Mouse (Mus musculus): ENCODE measurements around the gene Stip1. TPM values are rescaled to one million over a fixed set of nuclear protein-coding genes. Genes with fewer than 3 reads are reported as not detected.

The Stip1 gene
- total and polyA plus RNA-seq, 2 experiments from 2014 or later, result 94.6 to 98.3 TPM

DNA sequence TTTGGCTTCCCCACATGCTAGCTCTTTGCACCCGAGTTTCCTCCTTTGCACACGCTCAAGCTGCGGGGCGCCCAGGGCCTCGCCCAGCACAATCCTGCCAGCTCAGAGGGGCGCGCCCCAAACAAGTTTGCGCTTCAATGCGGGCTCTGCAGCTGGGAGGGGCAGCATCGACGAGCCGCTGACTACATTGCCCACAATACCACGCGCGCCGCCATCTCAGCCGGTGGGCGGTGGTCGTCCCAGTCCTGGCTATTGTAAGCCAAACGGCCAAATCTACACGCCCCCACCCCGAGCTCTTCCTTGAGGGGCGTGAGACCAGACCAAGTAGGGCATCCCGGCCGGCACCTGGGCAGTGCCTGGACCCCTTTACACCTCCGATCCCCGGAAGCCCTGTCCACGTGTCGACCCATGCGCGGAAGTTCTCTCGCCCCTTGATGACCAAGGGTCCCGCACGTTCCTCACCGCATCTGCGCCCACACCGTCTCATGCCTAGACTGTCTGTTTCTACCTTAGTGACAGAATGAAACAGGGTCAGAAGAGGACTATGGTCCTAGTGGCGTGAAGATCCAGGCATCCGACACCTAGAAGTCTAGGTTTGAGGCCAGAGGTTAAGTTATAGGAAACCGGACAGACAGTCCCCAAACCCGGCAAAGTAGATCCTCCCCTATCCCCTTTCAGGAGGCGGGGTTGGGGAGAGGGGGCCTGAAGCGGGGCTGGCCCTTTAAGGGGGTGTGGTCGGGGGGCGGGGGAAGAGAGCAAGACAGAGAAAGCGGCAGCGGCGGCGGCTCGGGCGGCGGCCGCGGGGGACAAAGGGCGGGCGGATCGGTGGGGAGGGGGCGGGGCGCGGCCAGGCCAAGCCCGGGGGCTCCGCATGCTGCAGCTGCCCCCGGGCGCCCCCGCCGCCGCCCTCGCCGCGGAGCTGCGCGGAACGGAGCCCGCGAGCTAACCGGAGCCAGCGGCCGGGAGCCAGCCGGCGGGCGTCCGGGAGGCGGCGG, 65.3 kb downstream of the Stip1 start, which contains the start of gene Ppp1r14b:
Gene Ppp1r14b, plus strand, starts transcription at position 758 of the 995 bp plus-strand sequence.
- no peaks in the 10 kb centered on the region for H3K27me3 ChIP-seq (ENCODE audit: control insufficient read depth, insufficient read depth, low read length)
- peak within 1 kb of the TSS; percentile 81 for H3K9ac ChIP-seq (replicated peaks; ENCODE audit: low read depth, low read length)
- peaks cover 30% of the 10 kb centered on the region for H3K4me1 ChIP-seq (ENCODE audit: control insufficient read depth, insufficient read depth)
- peak within 1 kb of the TSS; percentile 98 for H3K4me2 ChIP-seq (ENCODE audit: low read depth, low read length)
- peak; percentile 89 for DNase-seq (ENCODE audit: low spot score)
- H3K27ac ChIP-seq (ENCODE audit: low read depth), result peak within 1 kb of the TSS; percentile 86
- under 1% methylated on average over 72 of the region's 84 CpGs for WGBS
- H3K9me3 ChIP-seq (replicated peaks; ENCODE audit: control insufficient read depth, low read length), result no peaks in the 10 kb centered on the region
- peaks cover 15% of the 10 kb centered on the region for H3K36me3 ChIP-seq (replicated peaks; ENCODE audit: control insufficient read depth, insufficient read depth, low read length)
- ATAC-seq (ENCODE audit: insufficient read depth, low read depth), result peak; percentile 59
- peak within 1 kb of the TSS; percentile 77 for H3K4me3 ChIP-seq (ENCODE audit: low read depth, low read length)
- TF ChIP-seq EP300 (IDR thresholded peaks at IDR 0.05; ENCODE audit: low read depth), result no peak
- TF ChIP-seq CTCF (IDR thresholded peaks at IDR 0.05; ENCODE audit: low read depth), result no peak

DNA sequence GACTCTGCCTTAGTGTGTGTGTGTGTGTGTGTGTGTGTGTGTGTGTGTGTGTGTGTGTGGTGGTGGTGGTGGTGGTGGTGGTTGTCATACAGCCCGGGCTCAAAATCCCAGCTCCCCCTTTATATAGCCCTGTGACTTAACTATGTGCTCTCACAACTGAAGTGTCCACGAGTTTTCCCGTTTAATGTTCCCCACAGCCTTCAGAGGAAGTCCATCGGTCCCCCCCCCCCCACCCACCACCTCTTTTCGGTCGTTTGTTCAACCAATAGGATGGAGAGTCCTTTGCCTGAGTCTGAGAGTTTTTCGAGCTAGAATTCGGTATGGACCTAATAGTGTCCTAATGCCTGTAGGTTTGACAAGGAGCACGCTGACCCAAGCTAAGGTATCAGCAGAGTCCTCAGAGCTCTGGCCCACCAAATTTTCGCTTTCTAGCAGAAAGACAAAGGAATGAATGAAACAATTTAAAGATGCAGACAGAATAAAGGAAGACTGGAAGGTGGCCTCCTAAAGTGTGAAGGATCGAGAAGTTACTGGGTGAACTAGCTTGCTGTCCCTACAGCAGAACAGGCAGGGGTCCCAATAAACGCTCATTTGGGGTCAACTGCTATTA, 66.1 kb downstream of the Stip1 start:
- Histone ChIP-seq H3K9me3 (replicated peaks; ENCODE audit: control insufficient read depth, low read length) (no peaks in the 10 kb centered on the region), H3K27me3 (ENCODE audit: control insufficient read depth, insufficient read depth, low read length) (no peaks in the 10 kb centered on the region), H3K27ac (ENCODE audit: low read depth) (no peak overlapping the region), H3K9ac (replicated peaks; ENCODE audit: low read depth, low read length) (peak overlapping the region; percentile 81; the same call in 1 of the 2 replicates), H3K4me3 (ENCODE audit: low read depth, low read length) (peak overlapping the region; percentile 77), H3K4me1 (ENCODE audit: control insufficient read depth, insufficient read depth) (peaks cover 23% of the 10 kb centered on the region), H3K4me2 (ENCODE audit: low read depth, low read length) (peak overlapping the region; percentile 98), H3K36me3 (replicated peaks; ENCODE audit: control insufficient read depth, insufficient read depth, low read length) (peaks cover 14% of the 10 kb centered on the region)
- DNase-seq (ENCODE audit: low spot score) (no peak), ATAC-seq (ENCODE audit: insufficient read depth, low read depth) (no peak)
- WGBS, result 39% methylated on average over 12 of the region's 12 CpGs
- TF ChIP-seq CTCF (IDR thresholded peaks at IDR 0.05; ENCODE audit: low read depth) (no peak), EP300 (IDR thresholded peaks at IDR 0.05; ENCODE audit: low read depth) (no peak)

DNA sequence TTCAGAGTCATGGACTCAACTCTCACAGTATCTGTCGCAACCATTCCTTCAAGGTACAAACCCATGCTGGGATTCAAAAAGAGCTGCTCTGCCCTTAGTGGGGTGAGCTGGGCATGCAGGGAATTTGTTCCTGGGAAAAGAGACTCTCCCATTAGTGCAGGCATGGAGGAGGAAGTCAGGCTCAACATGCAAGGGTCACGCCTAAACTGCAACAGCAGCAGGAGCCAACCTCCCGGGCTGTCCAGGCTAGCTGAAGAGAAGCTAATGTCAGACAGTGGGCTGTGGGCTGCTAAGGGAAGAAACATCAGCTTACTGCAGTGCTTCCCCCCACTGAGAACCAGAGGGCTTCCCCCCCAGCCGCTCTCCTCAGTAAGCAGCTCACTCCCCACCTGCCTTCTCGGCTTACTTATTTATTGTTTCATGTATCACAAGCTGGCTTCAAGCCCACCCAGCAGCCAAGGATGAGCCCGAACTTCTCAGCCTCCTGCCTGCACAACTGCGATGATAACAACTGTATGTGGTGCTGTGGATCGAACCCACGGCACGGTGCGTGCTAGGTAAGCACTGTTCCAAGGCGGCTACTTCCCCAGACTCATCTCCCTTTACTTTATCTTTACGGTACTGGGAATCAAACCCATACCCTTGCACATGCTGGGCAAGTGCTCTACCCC, 67.4 kb downstream of the Stip1 start:
- 79% methylated on average over 13 of the region's 13 CpGs for WGBS

GRCm38 (mm10) chr19:6971644-6972043, 68.1 kb downstream of the Stip1 start:
- H3K27me3 ChIP-seq (ENCODE audit: control insufficient read depth, insufficient read depth, low read length), result no peaks in the 10 kb centered on the region
- ATAC-seq (ENCODE audit: insufficient read depth, low read depth) (no peak), DNase-seq (ENCODE audit: low spot score) (no peak)
- no peak overlapping the region for H3K4me3 ChIP-seq (ENCODE audit: low read depth, low read length)
- 41% methylated on average over 6 of the region's 6 CpGs for WGBS
- no peak overlapping the region for H3K9ac ChIP-seq (replicated peaks; ENCODE audit: low read depth, low read length)
- H3K4me1 ChIP-seq (ENCODE audit: control insufficient read depth, insufficient read depth), result peaks cover 19% of the 10 kb centered on the region
- no peaks in the 10 kb centered on the region for H3K36me3 ChIP-seq (replicated peaks; ENCODE audit: control insufficient read depth, insufficient read depth, low read length)
- no peaks in the 10 kb centered on the region for H3K9me3 ChIP-seq (replicated peaks; ENCODE audit: control insufficient read depth, low read length)
- H3K4me2 ChIP-seq (ENCODE audit: low read depth, low read length), result no peak overlapping the region
- TF ChIP-seq EP300 (IDR thresholded peaks at IDR 0.05; ENCODE audit: low read depth) (no peak), CTCF (IDR thresholded peaks at IDR 0.05; ENCODE audit: low read depth) (no peak)
- H3K27ac ChIP-seq (ENCODE audit: low read depth), result no peak overlapping the region

More for the DNA sequence above, 67.4 kb downstream of the Stip1 start:
- Histone ChIP-seq H3K4me2 (ENCODE audit: low read depth, low read length) (no peak overlapping the region), H3K4me1 (ENCODE audit: control insufficient read depth, insufficient read depth) (peaks cover 21% of the 10 kb centered on the region), H3K9me3 (replicated peaks; ENCODE audit: control insufficient read depth, low read length) (no peaks in the 10 kb centered on the region), H3K9ac (replicated peaks; ENCODE audit: low read depth, low read length) (no peak overlapping the region), H3K27ac (ENCODE audit: low read depth) (no peak overlapping the region), H3K36me3 (replicated peaks; ENCODE audit: control insufficient read depth, insufficient read depth, low read length) (peaks cover 3% of the 10 kb centered on the region), H3K27me3 (ENCODE audit: control insufficient read depth, insufficient read depth, low read length) (no peaks in the 10 kb centered on the region), H3K4me3 (ENCODE audit: low read depth, low read length) (no peak overlapping the region)
- no peak for ATAC-seq (ENCODE audit: insufficient read depth, low read depth)
- DNase-seq (ENCODE audit: low spot score), result no peak
- no peak for TF ChIP-seq CTCF (IDR thresholded peaks at IDR 0.05; ENCODE audit: low read depth)
- no peak for TF ChIP-seq EP300 (IDR thresholded peaks at IDR 0.05; ENCODE audit: low read depth)

Other genes starting within 250 kb of the Stip1 start
- gene Rps6ka4, start 199.3 kb downstream of the Stip1 start, total RNA-seq (2014; rRNA removed; ENCODE audit: low replicate concordance), result 16.6 and 30.3 TPM in 2 replicates
- 12.4 and 13.4 TPM in 2 replicates for gene Rps6ka4, start 199.3 kb downstream of the Stip1 start, polyA plus RNA-seq (2015; fragmentation: Nextera tagmentation; extraction: Ambion mirVana)
- 0.11 and 2.7 TPM in 2 replicates for gene Ccdc88b, start 181.8 kb downstream of the Stip1 start, total RNA-seq (2014; rRNA removed; ENCODE audit: low replicate concordance)
- gene Ccdc88b, start 181.8 kb downstream of the Stip1 start, polyA plus RNA-seq (2015; fragmentation: Nextera tagmentation; extraction: Ambion mirVana), result 0.08 and 0.36 TPM in 2 replicates
- 61.8 and 61.9 TPM in 2 replicates for gene Trmt112, start 130.3 kb downstream of the Stip1 start, total RNA-seq (2014; rRNA removed; ENCODE audit: low replicate concordance)
- gene Trmt112, start 130.3 kb downstream of the Stip1 start, polyA plus RNA-seq (2015; fragmentation: Nextera tagmentation; extraction: Ambion mirVana), result 57.6 and 61.4 TPM in 2 replicates
- 215 and 344 TPM in 2 replicates for gene Prdx5, start 129.9 kb downstream of the Stip1 start, total RNA-seq (2014; rRNA removed; ENCODE audit: low replicate concordance)
- gene Prdx5, start 129.9 kb downstream of the Stip1 start, polyA plus RNA-seq (2015; fragmentation: Nextera tagmentation; extraction: Ambion mirVana), result 623 and 629 TPM in 2 replicates
- 189 and 194 TPM in 2 replicates for gene Esrra, start 118.2 kb downstream of the Stip1 start, total RNA-seq (2014; rRNA removed; ENCODE audit: low replicate concordance)
- 49.1 and 51.7 TPM in 2 replicates for gene Esrra, start 118.2 kb downstream of the Stip1 start, polyA plus RNA-seq (2015; fragmentation: Nextera tagmentation; extraction: Ambion mirVana)
- not detected in 2 replicates for gene Catsperz, start 114.6 kb downstream of the Stip1 start, total RNA-seq (2014; rRNA removed; ENCODE audit: low replicate concordance)
- 2.2 and 2.5 TPM in 2 replicates for gene Catsperz, start 114.6 kb downstream of the Stip1 start, polyA plus RNA-seq (2015; fragmentation: Nextera tagmentation; extraction: Ambion mirVana)
- gene Kcnk4, start 105.5 kb downstream of the Stip1 start, total RNA-seq (2014; rRNA removed; ENCODE audit: low replicate concordance), result not detected in 2 replicates
- gene Kcnk4, start 105.5 kb downstream of the Stip1 start, polyA plus RNA-seq (2015; fragmentation: Nextera tagmentation; extraction: Ambion mirVana), result 0.04 and 0.30 TPM in 2 replicates
- gene Bad, start 98.1 kb downstream of the Stip1 start, total RNA-seq (2014; rRNA removed; ENCODE audit: low replicate concordance), result 46.8 and 76.0 TPM in 2 replicates
- 60.7 and 62.6 TPM in 2 replicates for gene Bad, start 98.1 kb downstream of the Stip1 start, polyA plus RNA-seq (2015; fragmentation: Nextera tagmentation; extraction: Ambion mirVana)
- 23.4 and 46.1 TPM in 2 replicates for gene Gpr137, start 97.5 kb downstream of the Stip1 start, total RNA-seq (2014; rRNA removed; ENCODE audit: low replicate concordance)
- gene Gpr137, start 97.5 kb downstream of the Stip1 start, polyA plus RNA-seq (2015; fragmentation: Nextera tagmentation; extraction: Ambion mirVana), result 16.8 and 20.9 TPM in 2 replicates
- gene Ppp1r14b, start 65.0 kb downstream of the Stip1 start, total RNA-seq (2014; rRNA removed; ENCODE audit: low replicate concordance), result 88.3 and 100 TPM in 2 replicates
- 128 and 132 TPM in 2 replicates for gene Ppp1r14b, start 65.0 kb downstream of the Stip1 start, polyA plus RNA-seq (2015; fragmentation: Nextera tagmentation; extraction: Ambion mirVana)
- 24.9 and 46.0 TPM in 2 replicates for gene Plcb3, start 63.5 kb downstream of the Stip1 start, total RNA-seq (2014; rRNA removed; ENCODE audit: low replicate concordance)
- 8.3 and 8.6 TPM in 2 replicates for gene Plcb3, start 63.5 kb downstream of the Stip1 start, polyA plus RNA-seq (2015; fragmentation: Nextera tagmentation; extraction: Ambion mirVana)
- gene Fkbp2, start 59.5 kb downstream of the Stip1 start, total RNA-seq (2014; rRNA removed; ENCODE audit: low replicate concordance), result 0.65 and 8.5 TPM in 2 replicates
- gene Fkbp2, start 59.5 kb downstream of the Stip1 start, polyA plus RNA-seq (2015; fragmentation: Nextera tagmentation; extraction: Ambion mirVana), result 59.9 and 65.2 TPM in 2 replicates
- gene Vegfb, start 52.3 kb downstream of the Stip1 start, total RNA-seq (2014; rRNA removed; ENCODE audit: low replicate concordance), result 74.8 and 122 TPM in 2 replicates
- 193 and 194 TPM in 2 replicates for gene Vegfb, start 52.3 kb downstream of the Stip1 start, polyA plus RNA-seq (2015; fragmentation: Nextera tagmentation; extraction: Ambion mirVana)
- gene Dnajc4, start 47.4 kb downstream of the Stip1 start, total RNA-seq (2014; rRNA removed; ENCODE audit: low replicate concordance), result 51.4 and 75.2 TPM in 2 replicates
- 58.5 and 59.7 TPM in 2 replicates for gene Dnajc4, start 47.4 kb downstream of the Stip1 start, polyA plus RNA-seq (2015; fragmentation: Nextera tagmentation; extraction: Ambion mirVana)
- gene Nudt22, start 43.9 kb downstream of the Stip1 start, total RNA-seq (2014; rRNA removed; ENCODE audit: low replicate concordance), result 42.1 and 45.3 TPM in 2 replicates
- 48.1 and 49.5 TPM in 2 replicates for gene Nudt22, start 43.9 kb downstream of the Stip1 start, polyA plus RNA-seq (2015; fragmentation: Nextera tagmentation; extraction: Ambion mirVana)
- gene Trpt1, start 43.8 kb downstream of the Stip1 start, total RNA-seq (2014; rRNA removed; ENCODE audit: low replicate concordance), result 12.6 and 32.0 TPM in 2 replicates
- gene Trpt1, start 43.8 kb downstream of the Stip1 start, polyA plus RNA-seq (2015; fragmentation: Nextera tagmentation; extraction: Ambion mirVana), result 27.1 and 28.4 TPM in 2 replicates
- 8.9 and 11.1 TPM in 2 replicates for gene Fermt3, start 20.5 kb downstream of the Stip1 start, total RNA-seq (2014; rRNA removed; ENCODE audit: low replicate concordance)
- 4.9 and 5.1 TPM in 2 replicates for gene Fermt3, start 20.5 kb downstream of the Stip1 start, polyA plus RNA-seq (2015; fragmentation: Nextera tagmentation; extraction: Ambion mirVana)
- gene Macrod1, start 16.8 kb upstream of the Stip1 start, total RNA-seq (2014; rRNA removed; ENCODE audit: low replicate concordance), result 122 and 170 TPM in 2 replicates
- 112 and 113 TPM in 2 replicates for gene Macrod1, start 16.8 kb upstream of the Stip1 start, polyA plus RNA-seq (2015; fragmentation: Nextera tagmentation; extraction: Ambion mirVana)
- 0.23 and 0.89 TPM in 2 replicates for gene Flrt1, start 65.8 kb upstream of the Stip1 start, total RNA-seq (2014; rRNA removed; ENCODE audit: low replicate concordance)
- 1.0 TPM in 2 replicates for gene Flrt1, start 65.8 kb upstream of the Stip1 start, polyA plus RNA-seq (2015; fragmentation: Nextera tagmentation; extraction: Ambion mirVana)
- 127 and 139 TPM in 2 replicates for gene Otub1, start 166.3 kb upstream of the Stip1 start, total RNA-seq (2014; rRNA removed; ENCODE audit: low replicate concordance)
- 117 and 132 TPM in 2 replicates for gene Otub1, start 166.3 kb upstream of the Stip1 start, polyA plus RNA-seq (2015; fragmentation: Nextera tagmentation; extraction: Ambion mirVana)
- 1,841 and 2,074 TPM in 2 replicates for gene Cox8a, start 177.6 kb upstream of the Stip1 start, total RNA-seq (2014; rRNA removed; ENCODE audit: low replicate concordance)
- 3,012 and 3,042 TPM in 2 replicates for gene Cox8a, start 177.6 kb upstream of the Stip1 start, polyA plus RNA-seq (2015; fragmentation: Nextera tagmentation; extraction: Ambion mirVana)
- gene Naa40, start 201.2 kb upstream of the Stip1 start, total RNA-seq (2014; rRNA removed; ENCODE audit: low replicate concordance), result 30.2 and 44.0 TPM in 2 replicates
- 27.8 and 30.4 TPM in 2 replicates for gene Naa40, start 201.2 kb upstream of the Stip1 start, polyA plus RNA-seq (2015; fragmentation: Nextera tagmentation; extraction: Ambion mirVana)
- gene Rcor2, start 227.4 kb upstream of the Stip1 start, total RNA-seq (2014; rRNA removed; ENCODE audit: low replicate concordance), result 18.5 and 40.0 TPM in 2 replicates
- gene Rcor2, start 227.4 kb upstream of the Stip1 start, polyA plus RNA-seq (2015; fragmentation: Nextera tagmentation; extraction: Ambion mirVana), result 8.5 and 9.7 TPM in 2 replicates